Mouse (Mus musculus) MN1 (cell line): ENCODE data around the gene Klhdc10.
"Not testable (repeated sequence)": the region's sequence is repeated elsewhere in the genome, so short reads cannot be mapped to it uniquely, and the experiment has no call there.

Source experiments
- DNase-seq: peaks from one replicate; pipeline ENCODE4 v3.0.0-alpha.2; 2016; ENCODE audit warnings: low spot score

The Klhdc10 gene

DNA sequence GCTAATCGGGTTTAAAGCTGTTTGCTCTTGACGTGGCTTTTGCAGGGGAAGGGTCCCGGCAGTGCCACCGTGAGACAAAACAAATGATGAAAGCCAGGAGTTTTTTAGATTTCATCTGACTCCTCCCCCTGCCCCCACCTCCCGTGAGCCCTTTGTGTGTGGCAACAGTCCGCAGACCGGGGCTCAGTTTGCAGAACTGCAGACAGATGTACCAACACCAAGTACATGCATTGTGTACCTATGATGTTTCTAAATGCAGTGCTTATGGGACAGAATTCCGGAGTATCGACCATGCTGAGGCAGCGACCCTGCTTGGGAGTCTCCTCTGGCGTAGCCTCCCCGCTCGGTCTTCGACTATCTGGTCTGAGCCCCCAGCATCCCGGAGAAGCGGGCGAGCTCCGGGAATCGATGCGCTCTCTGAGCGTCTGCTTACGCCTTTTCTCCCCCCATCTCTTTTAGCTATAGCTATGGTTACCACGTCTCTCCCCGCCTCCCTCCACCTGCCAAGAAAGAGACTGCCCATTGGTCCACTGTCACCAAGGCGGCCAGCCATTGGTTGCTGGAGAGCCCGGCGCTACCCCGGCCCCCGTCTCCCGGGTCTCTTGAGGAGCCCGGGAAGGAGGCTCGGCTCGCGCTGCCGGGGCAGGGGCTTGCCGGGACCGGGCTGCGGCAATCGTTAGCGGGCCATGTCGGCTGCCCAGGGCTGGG lies at the start of gene Klhdc10:
Gene Klhdc10 (plus strand): TSS at position 561 of the 708 bp plus-strand sequence.
- peak; percentile 99 for DNase-seq

DNA sequence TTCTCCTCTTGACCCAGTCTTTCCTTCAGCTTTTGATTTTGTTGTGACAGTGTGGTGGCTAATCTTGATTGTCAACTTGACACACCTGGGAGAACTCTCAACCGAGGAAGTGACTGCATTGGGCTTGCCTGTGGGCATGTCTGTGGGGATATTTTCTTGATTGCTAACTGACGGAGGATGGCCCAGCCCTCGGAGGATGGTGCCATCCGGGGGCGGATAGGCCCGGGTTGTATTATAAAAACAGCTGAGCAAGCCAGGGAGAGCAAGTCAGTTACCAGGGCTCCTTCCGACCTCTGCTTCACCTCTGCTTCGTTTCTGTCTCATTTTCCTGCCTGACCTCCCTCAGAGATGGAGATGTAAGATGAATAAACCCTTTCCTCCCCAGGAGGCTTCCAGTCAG lies 48.9 kb upstream of the Klhdc10 start:
- DNase-seq: no peak

DNA sequence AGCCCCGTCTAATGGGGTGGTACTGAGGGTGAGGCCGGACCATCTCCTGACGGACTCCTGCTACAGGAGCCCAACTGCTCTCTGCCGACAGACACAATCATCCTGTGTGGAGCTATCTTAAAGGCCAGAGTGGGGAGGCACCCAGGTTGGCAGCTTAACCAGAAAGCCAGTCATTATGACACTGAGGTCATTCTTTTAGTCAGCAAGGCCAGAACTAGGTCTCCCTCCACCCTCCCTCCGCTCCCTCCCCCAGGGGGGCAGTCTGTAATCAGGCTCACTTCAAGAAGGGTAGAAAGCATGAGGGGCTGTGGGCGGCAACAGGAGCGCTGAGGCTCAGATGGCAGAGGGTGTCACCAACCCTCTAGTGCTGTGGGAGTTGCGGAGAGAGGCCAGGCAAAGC lies 48.0 kb upstream of the Klhdc10 start:
- DNase-seq: no peak

DNA sequence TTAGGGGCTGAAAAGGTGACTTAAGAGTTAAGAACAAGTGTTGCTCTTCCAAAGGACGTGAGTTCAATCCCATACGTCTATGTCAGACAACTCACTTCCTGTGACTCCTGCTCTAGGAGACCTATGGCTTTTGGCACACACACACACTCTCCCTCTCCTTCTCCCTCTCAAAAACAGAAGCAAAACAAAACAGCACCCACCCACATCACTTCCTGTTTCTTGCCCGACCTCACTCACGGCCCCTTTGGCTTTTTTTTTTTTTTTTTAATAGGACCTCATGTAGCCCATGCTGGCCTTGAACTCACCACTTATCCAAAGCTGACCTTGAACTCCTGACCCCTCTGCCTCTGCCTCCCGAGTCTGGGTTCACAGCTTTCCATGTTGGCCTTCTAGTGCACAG lies 46.9 kb upstream of the Klhdc10 start:
- DNase-seq: no peak

DNA sequence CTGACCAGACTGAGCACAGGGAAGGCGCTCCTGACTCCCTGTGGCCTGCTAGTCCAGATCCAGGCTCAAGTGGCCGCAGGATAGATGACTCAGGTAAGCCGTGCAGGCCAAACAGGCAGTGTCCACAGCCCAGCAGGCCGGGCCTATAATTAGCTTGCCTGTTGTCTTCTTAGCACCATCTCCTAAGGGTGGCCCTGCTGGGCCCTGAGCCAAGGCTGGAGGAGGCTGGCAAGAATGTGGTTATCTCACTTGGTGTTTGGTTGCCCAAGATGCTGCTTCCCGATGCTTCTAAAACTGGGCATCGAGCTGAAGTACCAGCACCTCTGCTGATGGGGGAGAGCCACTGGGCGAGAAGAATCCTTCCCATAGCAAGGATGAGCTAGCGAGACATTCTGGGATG lies 46.0 kb upstream of the Klhdc10 start:
- peak; percentile 67 for DNase-seq

DNA sequence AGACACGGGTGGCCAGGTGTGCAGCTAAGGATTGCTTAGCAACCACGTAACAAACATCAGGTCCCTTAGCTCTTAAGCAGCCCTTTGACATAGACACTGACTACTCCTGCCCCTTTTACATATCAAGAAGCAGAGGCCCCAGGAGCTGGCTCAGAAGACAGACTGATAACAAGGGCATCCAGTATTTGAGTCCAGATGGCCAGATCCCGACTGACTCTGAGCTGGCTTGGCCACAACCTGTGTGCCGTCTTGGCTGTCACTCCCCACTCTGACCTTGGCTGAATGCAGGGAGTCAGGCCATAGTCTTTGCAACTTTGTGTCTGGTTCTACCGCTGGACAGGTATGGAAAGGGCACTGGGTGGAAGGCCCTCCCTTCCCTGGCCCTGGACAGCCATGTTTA lies 45.5 kb upstream of the Klhdc10 start:
- DNase-seq: no peak

- DNase-seq: no peak
Measured at GRCm38 (mm10) chr6:30356680-30357079, 45.0 kb upstream of the Klhdc10 start.

GRCm38 (mm10) chr6:30357561-30358177 lies 44.0 kb upstream of the Klhdc10 start:
- DNase-seq: peak; percentile 85

- no peak for DNase-seq
Measured at GRCm38 (mm10) chr6:30359762-30360509, 41.7 kb upstream of the Klhdc10 start.

GRCm38 (mm10) chr6:30363808-30364207 lies 37.9 kb upstream of the Klhdc10 start:
- no peak for DNase-seq

GRCm38 (mm10) chr6:30369291-30369690 lies 32.4 kb upstream of the Klhdc10 start:
- DNase-seq: no peak

DNA sequence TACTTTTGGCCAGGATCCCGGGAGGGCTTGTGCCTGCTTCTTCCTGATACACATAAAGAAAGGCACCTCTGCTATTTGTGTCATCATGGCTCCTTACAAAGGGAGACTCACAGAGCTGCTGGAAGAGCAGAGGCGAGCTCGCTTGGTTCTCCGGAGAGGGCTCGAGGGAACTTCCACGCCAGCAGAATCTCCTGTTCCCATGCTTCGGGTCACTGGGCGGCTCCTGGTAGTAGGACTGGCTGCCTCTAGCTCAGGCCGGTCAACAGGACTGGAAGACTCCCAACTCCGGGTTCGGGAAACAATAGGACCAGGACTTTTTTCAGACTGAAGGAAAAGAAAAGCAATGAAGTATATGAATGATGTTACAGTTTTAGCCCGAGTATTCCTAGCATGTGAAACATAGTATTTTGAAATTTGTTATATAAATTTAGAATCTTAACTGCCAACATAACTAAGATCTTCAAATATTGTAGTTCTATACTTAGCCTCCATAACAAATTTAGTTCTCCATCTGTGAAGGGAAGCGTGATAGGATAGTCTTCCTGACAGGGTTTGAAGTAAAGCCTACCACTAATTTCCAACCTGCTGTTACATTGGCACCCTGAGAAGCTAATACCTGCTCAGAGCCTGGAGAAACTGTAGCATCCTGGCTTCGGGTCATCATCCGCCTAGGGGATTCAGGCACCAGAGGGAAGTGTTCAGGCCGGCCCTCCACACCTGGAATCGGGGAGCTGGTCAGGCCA lies 28.9 kb upstream of the Klhdc10 start:
- no peak for DNase-seq

DNA sequence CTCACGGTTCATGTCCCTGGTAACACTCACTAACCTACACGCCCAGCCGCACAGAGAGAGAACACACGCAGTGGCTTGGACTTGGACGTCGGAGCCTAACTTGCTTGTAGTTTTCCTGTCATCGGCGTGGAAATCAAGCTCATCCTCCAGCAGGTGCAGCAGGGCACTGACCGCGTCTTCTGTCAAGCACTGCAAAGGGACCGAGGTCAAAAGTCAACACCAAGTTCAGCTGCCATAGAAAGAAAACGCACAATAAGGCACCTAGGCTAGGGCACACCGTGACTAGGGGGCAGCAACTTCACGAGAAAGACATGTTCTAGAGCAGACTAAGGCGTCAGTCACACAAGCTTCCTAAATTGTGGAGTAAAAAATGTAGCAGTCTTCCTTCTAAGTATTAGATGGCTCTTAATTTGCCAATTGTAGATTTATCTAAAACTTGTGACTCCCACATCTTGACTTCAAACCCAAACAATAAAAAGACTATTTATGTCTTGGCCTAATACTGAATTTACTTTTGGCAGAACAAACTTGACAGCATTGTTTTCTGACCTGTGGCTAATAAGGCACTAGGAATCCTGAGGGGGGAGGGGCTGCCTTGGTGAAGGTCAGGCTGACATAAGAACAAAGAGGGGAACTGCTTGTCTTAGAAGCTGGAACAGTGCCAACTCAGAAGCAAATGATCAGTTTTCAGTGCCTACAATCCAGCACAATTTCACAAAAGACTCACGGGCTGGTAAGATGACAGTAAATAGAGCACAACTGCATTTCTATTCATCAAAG lies 26.7 kb upstream of the Klhdc10 start:
- no peak for DNase-seq

DNA sequence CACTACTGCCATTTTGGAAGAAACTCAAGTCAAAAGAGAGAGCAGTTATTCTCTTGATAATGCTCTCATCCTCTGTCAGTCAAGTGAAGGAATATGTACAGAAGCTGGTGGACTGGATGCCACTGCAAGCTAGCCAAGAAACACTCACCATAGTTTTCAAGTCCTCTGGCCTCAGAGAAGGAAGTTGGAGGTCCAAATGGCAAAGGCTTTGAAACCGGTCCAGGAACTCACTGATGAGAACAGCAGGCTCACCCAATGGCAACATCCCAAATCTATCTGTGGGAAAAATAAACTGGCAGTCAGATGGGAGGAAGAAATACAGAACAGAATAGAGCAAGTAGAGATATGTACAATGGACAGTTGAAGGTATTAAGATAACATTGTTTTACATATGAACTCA lies 25.9 kb upstream of the Klhdc10 start:
- DNase-seq: no peak

DNA sequence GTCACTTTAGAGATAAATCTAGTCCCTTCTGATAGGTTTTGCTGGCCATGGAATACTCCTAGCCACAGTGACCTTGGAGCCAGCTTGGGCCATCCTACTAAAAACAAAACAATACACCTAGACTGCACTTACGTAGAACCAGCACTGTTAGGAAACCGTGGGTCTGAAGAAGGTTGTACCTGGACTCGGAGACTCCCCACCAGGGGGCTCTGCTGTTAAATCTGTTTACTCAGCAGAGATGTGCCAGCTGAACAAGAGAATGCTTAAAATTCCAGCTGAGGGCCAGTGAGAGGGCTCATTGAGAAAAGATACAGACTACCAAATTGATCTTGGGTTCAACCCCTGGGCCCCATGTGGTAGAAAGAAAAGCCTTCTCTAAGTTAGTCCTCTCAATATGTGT lies 20.6 kb upstream of the Klhdc10 start:
- peak; percentile 56 for DNase-seq

- not testable (repeated sequence) for DNase-seq
Measured at GRCm38 (mm10) chr6:30390271-30390670, 11.4 kb upstream of the Klhdc10 start.

DNA sequence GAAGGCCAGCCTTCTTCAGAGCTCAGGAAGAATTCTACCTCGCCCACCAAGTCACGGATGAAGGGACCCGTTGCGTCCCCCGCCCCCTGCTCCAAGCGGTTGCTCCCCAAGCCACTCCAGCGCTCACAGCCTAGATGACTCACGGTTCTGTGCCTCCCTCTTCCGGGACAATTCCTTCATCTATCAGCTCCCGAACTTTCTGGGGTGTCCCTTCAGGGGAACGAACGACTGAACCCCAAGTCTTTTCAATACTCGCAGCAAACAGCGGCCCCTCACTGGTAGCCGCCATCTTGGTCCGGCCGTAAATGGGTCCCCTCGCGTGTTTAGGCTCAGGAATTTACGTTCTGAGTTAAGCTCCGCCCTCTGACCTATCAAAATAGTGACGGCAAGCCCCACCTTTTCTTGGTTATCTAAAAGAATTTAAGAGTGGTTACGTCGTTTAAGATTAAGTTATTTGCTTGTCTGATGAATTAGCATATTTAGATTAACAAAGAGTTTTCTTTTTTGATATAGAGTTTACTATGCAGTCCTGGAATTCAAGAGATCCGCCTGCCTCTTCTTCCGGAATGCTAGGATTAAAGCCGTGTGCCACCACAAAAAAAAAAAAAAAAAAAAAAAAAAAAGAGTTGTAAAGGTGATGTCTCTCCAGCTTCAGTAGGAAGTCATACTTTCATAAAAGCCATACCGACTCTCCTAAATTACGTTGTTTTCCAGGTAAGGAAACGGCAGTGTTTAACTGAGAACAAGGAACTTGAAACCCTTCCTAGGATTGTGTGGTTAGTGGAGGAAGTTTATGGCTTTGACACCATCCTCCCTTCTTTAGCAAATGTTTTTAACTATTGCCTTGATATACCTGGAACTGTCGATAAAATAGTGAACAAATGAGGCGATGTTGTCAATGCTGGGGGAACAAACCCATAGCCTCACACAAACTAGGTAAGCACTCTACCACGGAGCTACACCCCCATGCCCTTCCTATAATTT lies 10.7 kb upstream of the Klhdc10 start, which contains the start of gene Zc3hc1:
Gene Zc3hc1 (minus strand): TSS at position 315 of the 984 bp plus-strand sequence.
- DNase-seq: peak; percentile 87

GRCm38 (mm10) chr6:30391996-30392395 lies 9.7 kb upstream of the Klhdc10 start:
- no peak for DNase-seq

DNA sequence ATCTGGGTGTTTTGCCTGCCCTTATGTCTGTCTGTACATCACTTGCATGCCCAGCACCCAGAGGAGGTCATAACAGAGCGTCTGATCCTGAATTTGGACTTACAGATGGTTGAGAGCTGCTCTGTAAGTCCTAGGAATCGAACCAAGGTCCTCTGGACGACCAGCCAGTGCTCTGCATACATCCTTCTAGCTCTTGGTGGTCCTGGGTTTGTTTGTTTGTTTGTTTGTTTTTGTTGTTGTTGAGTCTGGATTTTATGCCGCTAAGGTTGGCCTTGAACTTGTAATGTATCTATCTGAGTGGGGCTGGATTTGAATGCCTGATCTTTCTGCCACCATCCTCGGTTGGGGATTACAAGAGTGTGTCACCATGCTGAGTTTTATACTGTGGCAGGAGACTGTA lies 1.5 kb upstream of the Klhdc10 start:
- no peak for DNase-seq

- peak; percentile 72 for DNase-seq
Measured at GRCm38 (mm10) chr6:30400716-30401115, 952 bp upstream of the Klhdc10 start.
